Mouse (Mus musculus) spleen, postnatal 4 days (tissue): ENCODE data around the gene 2010111I01Rik.
"Not testable (repeated sequence)": the region's sequence is repeated elsewhere in the genome, so short reads cannot be mapped to it uniquely, and the experiment has no call there.

Experiments
- DNase-seq, 2 experiments: peaks; one replicate each; pipeline ENCODE4 v3.0.0; 2022; ENCODE audit warnings: low spot score in 2 of 2

Gene 2010111I01Rik

GRCm38 (mm10) chr13:63074676-63074991 lies 109.9 kb downstream of the 2010111I01Rik start:
- no peak for DNase-seq

DNA sequence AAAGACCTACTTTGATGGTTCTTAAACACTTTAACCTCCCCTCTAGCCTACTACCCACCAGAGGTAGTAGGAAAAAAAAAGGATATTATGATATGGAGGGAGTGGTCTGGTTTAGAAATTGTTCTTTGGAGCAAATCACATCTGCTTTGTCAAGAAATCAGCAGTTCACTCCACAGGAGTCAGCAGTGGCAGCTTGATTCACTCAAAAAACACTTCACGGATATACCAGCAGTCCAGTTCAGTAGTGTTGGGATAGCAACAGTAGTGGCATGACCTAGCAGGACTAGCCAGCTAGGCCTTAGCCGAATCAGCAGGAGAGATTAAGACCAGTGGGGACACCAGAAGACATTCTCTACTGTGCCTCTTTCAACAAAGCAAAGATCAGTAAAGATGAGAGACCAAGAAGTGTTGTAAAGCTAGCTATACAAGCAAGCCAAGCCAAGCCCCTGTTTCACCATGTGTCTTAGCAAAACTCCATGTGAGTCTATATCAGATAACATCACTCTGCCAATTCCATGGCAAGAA lies 110.7 kb downstream of the 2010111I01Rik start:
- no peak for DNase-seq

DNA sequence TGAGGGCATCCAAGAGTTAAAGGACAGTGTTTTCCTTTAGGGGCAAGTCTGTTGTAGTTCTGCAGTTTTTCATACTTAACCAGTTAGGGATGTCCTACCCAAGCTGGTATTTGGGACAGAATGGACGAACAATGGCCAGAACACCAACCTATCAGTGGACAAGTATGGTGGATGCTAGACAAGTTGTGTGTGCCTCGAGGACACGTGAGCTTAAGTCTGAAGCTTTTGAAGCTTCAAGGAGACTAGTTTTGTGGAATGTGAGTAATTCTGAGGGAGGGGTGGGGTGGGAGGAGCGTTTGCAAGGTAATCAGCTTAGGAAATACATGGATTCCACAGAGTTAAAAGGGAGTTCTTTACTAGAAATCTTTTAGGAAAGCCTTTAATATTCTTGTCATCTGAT lies 115.5 kb downstream of the 2010111I01Rik start:
- DNase-seq: no peak

DNA sequence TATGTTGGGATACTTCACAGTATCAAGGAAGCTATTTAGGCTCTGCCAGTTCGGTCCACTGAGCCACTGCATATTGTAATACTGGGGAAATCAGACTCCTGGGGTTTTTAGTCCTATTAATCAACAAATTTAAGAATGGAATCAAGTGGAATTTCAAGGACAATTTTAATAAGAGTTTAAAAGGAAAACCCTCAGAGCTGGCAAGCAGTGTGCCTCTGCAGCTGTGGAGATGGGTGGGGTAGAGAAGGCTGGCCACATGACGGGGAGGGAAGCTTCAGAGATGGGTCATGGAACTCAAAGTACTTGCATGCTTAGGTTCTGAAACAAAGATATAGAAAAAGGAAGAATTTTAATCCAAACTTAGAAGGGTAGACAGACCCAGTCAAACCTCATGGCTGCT lies 116.1 kb downstream of the 2010111I01Rik start:
- no peak for DNase-seq

DNA sequence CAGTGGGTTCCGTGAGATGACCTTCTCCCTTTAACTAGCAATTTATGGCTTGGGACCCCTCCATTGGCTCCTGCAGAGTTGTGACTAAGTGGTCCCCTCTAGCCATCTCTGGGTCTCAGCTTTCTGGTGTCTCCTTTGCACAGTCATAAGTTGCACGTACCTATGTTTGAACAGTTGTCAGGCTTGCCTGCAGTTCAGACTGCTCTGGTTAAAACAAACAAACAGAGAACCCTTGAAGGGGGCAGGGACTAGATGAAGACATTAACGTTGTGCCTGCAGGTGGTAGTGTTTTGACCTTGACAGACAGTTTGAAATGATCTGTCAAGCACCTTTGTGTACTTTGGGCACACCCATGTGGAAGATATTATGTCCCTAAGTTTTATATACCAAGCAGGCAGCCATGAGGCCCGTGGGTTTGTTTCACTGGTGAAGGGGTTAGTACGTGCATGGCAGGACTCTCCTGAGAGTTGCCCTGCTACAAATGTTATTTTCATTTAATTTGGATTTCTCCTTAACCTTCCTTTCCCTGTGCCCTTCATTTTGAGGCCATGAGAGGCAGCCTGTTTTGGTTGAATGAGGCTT lies 118.0 kb downstream of the 2010111I01Rik start:
- DNase-seq: no peak

DNA sequence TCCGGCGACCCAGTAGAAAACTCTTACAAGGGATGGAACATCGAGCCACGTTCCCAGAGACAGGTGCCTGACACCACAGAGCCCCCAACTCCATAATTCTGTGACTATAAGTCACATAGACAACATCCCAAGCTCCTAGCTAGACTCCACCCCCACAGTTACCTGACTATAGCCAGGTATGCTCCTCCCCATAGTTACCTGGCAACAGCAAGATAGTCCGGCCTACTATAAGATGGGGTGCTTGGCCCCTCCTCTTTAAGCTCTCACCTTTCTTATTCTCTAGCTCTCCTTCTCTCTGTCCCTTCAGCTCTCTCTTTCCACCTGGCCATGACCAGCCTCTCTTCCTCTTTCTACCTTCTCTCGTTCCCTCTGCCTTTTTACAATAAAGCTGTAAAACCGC lies 118.4 kb downstream of the 2010111I01Rik start:
- DNase-seq: not testable (repeated sequence)

- DNase-seq: no peak
These were observed 119.0 kb downstream of the 2010111I01Rik start for GRCm38 (mm10) chr13:63083663-63084062.

GRCm38 (mm10) chr13:63087865-63088683 lies 123.4 kb downstream of the 2010111I01Rik start:
- DNase-seq: no peak

GRCm38 (mm10) chr13:63089513-63089912 lies 124.8 kb downstream of the 2010111I01Rik start:
- DNase-seq: no peak

DNA sequence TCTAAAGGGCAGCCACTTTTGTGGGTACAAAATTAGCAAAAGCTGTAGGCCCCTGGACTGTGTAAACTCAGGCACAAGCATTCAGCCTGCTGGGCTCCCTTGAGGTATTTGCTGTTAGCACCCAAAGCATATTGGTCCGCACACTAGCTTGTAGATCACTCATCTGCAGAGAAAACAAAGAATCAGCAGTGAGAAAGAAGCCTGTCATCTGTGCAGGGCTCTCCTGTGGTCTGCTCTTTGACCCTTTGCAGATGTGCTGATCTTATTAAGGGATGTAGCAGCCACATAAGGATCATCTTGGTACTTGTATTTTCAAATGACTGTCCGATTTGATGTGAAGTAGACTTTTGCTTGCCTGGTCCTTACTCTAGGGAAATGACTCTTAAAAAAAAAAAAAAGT lies 126.6 kb downstream of the 2010111I01Rik start:
- DNase-seq: no peak

DNA sequence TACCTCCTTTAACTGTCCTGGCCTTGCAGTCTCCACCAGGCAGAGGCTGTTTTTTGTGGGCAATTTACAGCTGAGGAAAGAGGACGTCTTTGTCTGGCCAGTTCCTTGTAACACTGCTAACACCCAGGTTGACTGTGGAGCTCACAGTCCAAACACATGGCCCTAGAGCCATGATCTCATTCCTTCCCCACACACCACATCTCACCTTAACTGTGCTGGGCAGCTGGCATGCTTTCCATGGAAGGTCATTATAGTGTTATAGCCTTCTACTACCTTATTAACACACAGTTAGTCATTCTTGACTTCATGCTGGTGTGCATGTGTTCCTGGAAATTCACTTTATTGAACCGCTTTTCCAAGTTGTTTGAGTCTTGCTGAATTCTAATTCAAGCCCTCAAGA lies 127.6 kb downstream of the 2010111I01Rik start:
- DNase-seq: no peak

DNA sequence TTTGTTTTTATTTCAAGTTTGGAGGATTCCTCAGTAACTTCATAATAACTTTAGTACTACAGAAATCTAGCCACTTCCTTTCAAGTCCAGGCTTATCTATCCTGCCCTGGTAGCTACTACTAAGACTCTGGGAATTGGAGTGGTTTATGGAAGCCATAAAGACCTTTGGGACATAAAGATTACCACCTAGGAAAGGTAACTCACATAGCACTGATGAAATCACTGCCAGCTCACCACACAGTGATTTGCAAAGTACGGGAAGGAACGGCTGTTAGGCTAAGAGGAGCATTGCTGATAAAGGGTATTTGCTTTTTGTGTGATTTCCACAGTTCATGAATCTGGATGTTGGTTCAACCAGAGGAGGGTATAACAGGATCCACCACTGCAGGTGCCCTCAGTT lies 128.2 kb downstream of the 2010111I01Rik start:
- DNase-seq: no peak

DNA sequence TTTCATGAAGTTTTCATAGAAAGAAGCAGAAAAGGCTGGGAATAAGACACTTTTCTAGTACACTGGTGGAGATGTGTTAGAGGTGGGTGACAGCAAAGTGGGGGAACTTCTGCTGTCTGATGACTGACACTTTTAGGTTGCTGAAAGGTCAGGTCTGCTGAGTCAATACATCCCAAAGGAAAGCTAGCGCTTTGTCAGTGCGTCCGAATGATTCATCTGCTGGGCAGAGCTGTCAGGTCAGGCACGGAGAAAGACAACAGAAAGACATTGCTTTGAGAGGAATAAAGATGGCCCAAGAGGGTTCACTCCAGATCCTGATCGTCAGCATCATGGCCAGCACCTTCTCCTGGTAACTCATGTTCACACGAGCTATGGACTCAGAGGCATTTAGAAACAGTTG lies 128.9 kb downstream of the 2010111I01Rik start:
- DNase-seq: no peak

DNA sequence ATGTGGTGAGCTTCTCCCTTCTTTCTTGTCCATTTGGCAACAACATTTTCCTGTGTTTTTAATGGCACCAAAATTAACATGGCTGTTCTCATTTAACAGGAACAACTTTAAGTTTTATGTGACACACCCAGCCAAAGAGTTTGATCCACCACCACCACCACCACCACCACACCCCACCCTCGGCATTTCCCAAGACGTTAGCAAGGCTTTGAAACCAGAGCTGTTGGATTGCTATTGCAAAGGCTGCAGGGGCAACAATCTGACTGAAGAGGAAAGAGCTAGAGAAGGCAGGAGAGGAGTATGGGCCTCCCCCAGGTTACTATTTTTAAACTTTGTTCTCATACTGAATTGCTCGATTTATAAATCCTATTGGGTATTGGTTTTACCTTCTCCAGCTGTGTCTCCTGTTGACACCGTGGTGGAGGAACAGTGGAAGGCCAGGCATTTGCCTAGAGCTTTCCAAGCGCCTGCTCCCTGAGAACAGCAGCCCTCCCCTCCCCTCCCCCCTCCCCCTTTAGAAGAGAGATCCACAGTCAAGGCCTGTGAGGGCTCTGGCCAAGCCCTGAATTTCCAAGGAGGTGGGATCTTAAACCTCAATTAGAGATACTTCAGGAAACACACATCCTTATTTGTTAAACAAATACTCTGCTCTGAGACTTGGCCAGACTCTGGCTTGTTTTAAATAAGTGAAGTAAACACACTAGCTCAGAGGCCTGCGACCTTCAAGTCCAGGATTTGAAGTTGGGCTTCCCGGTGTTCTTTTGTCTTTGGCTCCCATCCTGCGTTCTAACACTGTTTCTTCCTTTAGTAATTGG lies 129.8 kb downstream of the 2010111I01Rik start:
- DNase-seq: no peak

DNA sequence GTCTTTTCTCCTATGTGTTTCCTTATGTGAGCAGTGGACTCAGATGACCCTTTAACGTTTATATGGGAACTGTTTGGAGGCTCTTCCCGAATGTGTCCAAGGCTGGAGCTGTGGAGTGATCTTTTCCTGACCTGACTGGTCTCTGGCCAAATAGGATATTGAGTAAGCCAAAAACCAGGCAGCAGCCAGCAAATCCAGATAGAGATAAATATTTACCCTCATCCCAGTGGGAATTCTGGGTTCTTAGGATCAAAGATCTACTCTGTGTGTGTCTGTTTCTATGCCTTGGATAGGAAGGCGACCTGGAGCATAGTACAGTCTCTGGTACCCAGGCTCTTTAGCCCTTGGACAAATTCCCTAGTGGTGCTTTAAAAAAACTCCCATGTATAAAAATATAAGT lies 132.1 kb downstream of the 2010111I01Rik start:
- DNase-seq: no peak

GRCm38 (mm10) chr13:63097440-63097930 lies 132.8 kb downstream of the 2010111I01Rik start:
- DNase-seq: no peak

DNA sequence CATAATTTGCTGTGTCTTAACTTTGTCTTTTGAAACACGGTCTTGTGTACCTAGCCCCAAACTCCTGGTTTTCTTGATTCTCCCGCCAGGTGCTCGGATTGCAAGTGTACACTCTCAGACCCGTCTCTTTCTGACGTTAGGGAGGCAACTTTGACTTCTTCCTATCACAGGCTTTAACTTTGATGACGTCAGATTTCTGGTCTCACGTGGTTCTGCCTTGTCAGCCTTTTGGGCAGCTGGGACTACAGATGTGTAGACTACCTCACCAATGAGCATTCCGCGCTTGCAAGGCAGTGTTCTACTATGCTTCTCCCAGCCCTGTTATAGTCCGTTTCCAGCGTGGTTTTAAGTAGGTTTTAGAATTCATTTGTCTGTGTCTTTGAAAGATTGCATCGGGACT lies 137.1 kb downstream of the 2010111I01Rik start:
- no peak for DNase-seq

GRCm38 (mm10) chr13:63102848-63103585 lies 138.3 kb downstream of the 2010111I01Rik start:
- DNase-seq: no peak

- no peak for DNase-seq
These were observed 141.9 kb downstream of the 2010111I01Rik start for GRCm38 (mm10) chr13:63106574-63106973.

DNA sequence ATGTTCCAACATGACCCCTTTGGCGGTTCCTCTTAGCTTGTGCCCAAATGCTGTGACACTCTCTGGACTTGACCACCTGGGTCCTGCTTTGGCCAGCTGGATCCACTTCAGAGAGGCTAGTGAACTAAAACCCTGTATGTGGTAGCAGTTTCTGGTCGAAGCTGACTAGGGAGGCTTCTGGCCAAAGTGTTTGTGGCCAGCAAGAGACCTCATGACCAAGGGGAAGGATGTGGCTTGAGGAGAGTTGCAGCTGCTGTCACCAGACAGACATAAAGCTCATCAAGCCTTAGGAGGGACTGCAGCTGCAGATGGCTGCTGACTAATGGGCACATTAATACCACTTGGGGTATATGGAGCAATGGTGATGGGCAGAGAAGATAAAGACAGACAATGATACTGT lies 143.9 kb downstream of the 2010111I01Rik start:
- no peak for DNase-seq

DNA sequence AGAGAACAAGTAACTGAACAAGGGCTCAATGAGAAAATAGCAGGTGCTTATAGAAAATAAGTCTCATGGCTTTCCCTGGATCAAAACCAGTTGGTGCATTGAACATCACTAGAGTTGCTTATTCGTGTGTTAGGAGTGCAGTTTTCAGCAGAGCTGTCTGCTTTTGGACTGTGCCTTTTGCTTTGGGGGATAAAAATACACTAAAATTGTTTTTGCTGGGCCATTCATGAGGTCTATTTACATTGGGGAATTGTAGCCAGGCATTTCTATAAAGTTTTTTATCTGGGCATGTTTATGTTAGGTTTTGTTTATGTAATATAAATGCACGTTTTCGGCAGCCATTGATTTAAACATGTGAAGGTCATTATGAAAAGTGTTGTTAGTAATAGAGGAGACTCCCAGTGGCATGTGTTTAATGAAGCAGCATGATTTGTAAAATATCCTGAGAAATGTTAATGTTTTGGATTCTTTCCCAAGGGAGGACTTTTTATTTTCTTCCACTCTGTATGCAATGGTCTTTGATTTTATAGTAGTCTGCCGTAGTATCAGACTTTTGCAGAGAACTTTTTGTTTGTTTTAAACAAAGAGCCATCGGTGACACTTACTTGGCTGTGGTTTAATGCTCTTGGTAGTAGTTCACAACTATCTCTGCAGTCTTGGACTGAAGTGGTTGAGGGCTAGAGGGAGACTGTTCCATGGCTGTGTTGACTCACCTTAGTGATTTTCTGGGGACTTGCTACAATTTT lies 146.8 kb downstream of the 2010111I01Rik start:
- DNase-seq: no peak
